Mouse (Mus musculus): Measurements from ENCODE around the gene Opn3.

The Opn3 gene

GRCm38 (mm10) chr1:175648615-175649014 is 44.0 kb downstream of the Opn3 start:
- DNase-seq (ENCODE audit: low spot score in 2 of 2), result no peak

- DNase-seq (ENCODE audit: low spot score in 2 of 2), result no peak
Observed at GRCm38 (mm10) chr1:175646952-175647351, 45.6 kb downstream of the Opn3 start.

- no peak for DNase-seq (ENCODE audit: low spot score in 2 of 2)
Observed at GRCm38 (mm10) chr1:175643496-175644265, 48.9 kb downstream of the Opn3 start.

- no peak for DNase-seq (ENCODE audit: low spot score in 2 of 2)
Observed at GRCm38 (mm10) chr1:175640435-175641150, 52.0 kb downstream of the Opn3 start.

- no peak for DNase-seq (ENCODE audit: low spot score in 2 of 2)
Observed at GRCm38 (mm10) chr1:175639072-175639471, 53.5 kb downstream of the Opn3 start.

GRCm38 (mm10) chr1:175637677-175638076 is 54.9 kb downstream of the Opn3 start:
- DNase-seq (ENCODE audit: low spot score in 2 of 2), result no peak

GRCm38 (mm10) chr1:175632470-175632869 is 60.1 kb downstream of the Opn3 start:
- DNase-seq (ENCODE audit: low spot score in 2 of 2), result no peak

GRCm38 (mm10) chr1:175631721-175632221 is 60.8 kb downstream of the Opn3 start:
- no peak for DNase-seq (ENCODE audit: low spot score in 2 of 2)

GRCm38 (mm10) chr1:175631080-175631479 is 61.5 kb downstream of the Opn3 start:
- no peak for DNase-seq (ENCODE audit: low spot score in 2 of 2)

GRCm38 (mm10) chr1:175630345-175630744 is 62.2 kb downstream of the Opn3 start:
- DNase-seq (ENCODE audit: low spot score in 2 of 2), result no peak

- DNase-seq (ENCODE audit: low spot score in 2 of 2), result no peak
Observed at GRCm38 (mm10) chr1:175629248-175629647, 63.3 kb downstream of the Opn3 start.

- no peak for DNase-seq (ENCODE audit: low spot score in 2 of 2)
Observed at GRCm38 (mm10) chr1:175625990-175626692, 66.4 kb downstream of the Opn3 start.

- peak; percentile 86 to 89 for DNase-seq (ENCODE audit: low spot score in 2 of 2)
Observed at GRCm38 (mm10) chr1:175625257-175625879, 67.2 kb downstream of the Opn3 start, which contains the start of gene Fh1. Gene Fh1 (minus strand): TSS chr1:175625635.

- no peak for DNase-seq (ENCODE audit: low spot score in 2 of 2)
Observed at GRCm38 (mm10) chr1:175623656-175624055, 68.9 kb downstream of the Opn3 start.

GRCm38 (mm10) chr1:175619814-175620431 is 72.7 kb downstream of the Opn3 start, which contains the start of gene Kmo:
Gene Kmo (plus strand): TSS chr1:175620381.
- no peak for DNase-seq (ENCODE audit: low spot score in 2 of 2)

- no peak for DNase-seq (ENCODE audit: low spot score in 2 of 2)
Observed at GRCm38 (mm10) chr1:175614992-175615391, 77.6 kb downstream of the Opn3 start.

Measured in frontal cortex, postnatal 25 days (tissue).